Mouse (Mus musculus) thymus, adult 2 months (tissue): ENCODE results near the gene Asb17.

Source experiments
- CTCF ChIP-seq: fragments of 200-500 bp; IDR thresholded peaks from 2 replicates; pipeline ENCODE4 v1.5.1; 2012; ENCODE audit warnings: mild to moderate bottlenecking, control low read depth, low read length, moderate library complexity, borderline replicate concordance; ENCODE audit not compliant: control insufficient read depth, poor library complexity, insufficient read depth; ENCODE audit errors: extremely low read depth
- POLR2A ChIP-seq: fragments of 200-500 bp; IDR thresholded peaks from 2 replicates; pipeline ENCODE4 v1.6.1; 2012; ENCODE audit warnings: mild to moderate bottlenecking, low read length, control low read depth, moderate library complexity; ENCODE audit not compliant: control insufficient read depth, poor library complexity, insufficient read depth; ENCODE audit errors: extremely low read depth

- TF ChIP-seq CTCF (no peak), POLR2A (no peak)
Measured at GRCm38 (mm10) chr3:153886296-153886695, 42.3 kb downstream of the Asb17 start.
